Mouse (Mus musculus): ENCODE measurements around the gene Hist2h3c1.

DNA sequence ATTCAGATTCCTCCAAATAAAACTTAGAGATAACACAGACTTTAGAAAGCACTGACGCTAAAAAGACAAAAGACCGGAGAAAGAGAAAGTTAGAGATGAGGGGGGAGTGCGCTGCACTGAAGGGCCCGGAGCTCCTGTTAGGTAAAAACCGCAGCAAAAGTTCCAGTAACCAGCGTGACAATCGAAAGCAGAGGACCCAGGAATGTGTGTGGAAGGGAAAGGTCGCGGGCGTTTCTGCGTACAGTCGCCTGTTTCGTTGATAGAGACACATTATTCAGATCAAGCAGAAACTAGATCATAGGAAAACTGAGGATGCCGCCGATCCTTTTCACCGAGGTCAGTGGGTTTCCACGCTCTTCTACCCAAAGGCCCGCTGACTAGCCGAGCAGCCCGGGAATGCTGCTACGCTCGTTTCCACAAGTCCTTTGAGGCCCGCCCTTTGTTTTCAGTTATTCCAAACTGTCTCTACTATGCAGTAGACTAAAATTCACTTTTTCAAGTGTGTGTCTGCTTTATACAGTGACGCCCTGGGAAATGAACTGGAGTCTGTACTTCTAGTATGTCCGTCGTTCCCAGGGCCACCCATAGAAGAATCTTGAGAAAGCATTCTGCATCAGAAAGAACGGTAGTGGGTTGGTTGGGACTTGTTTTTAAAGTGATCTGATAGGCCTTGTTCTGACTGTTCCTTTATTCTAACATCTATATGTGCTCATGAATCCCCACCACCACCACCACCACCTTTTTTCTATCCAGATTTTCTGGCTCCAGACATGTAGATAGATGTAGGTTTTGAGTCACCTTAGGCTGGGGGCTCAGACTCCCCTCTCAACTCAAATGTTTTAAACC lies 17.3 kb downstream of the Hist2h3c1 start:
- TF ChIP-seq CTCF (IDR thresholded peaks at IDR 0.05) = no peak; the same call in none of the 2 replicates
- no peak for TF ChIP-seq POLR2A (IDR thresholded peaks at IDR 0.05; ENCODE audit: insufficient read depth, low read depth, low read length)
- TF ChIP-seq EP300 (IDR thresholded peaks at IDR 0.05; ENCODE audit: insufficient read depth, low read depth, low read length) = no peak
